Mouse (Mus musculus) liver, adult 2 months (tissue): ENCODE measurements around the gene Cyp2u1.

Experiments used
- CTCF ChIP-seq: fragments of 200-500 bp; IDR thresholded peaks from 2 replicates; pipeline ENCODE4 v1.5.1; 2011; ENCODE audit warnings: low read depth, low read length, control low read depth
- POLR2A ChIP-seq: fragments of 200-500 bp; IDR thresholded peaks from 2 replicates; pipeline ENCODE4 v1.6.1; 2011; ENCODE audit warnings: low read length, control low read depth; ENCODE audit not compliant: insufficient read depth; ENCODE audit errors: extremely low read depth

DNA sequence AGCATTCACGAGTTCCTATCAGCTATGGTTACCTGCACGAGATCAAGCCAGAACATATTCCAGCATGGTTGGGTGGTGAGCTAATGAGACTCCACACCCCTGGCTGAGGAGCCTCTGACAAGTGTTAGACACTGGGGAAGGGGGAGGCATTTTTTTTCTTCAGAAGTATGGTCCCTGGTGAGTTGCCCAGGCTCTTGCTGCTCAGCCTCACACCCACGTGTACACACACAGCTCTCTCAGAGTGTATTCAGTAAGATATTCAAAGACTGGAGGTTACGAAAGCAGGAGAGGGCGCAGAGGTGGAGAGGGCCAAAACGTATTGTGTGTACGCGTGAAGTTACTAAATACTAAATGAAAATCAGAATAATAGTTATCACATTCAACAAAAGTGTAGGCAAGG lies 37.5 kb downstream of the Cyp2u1 start:
- no peak for TF ChIP-seq CTCF
- no peak for TF ChIP-seq POLR2A
